8 mouse cellular contexts compared by ENCODE assay signal in genomic region chr16:32419517-32420483, GRCm38 (mm10). TPM values are rescaled to one million over a fixed set of nuclear protein-coding genes. Genes with fewer than 3 reads are reported as not detected.
DNase-seq lines count a peak whose midpoint lies in the region; ATAC-seq and TF ChIP-seq lines count a peak whose summit lies in the region.

Tctex1d2 (plus strand) TSS chr16:32419702.

- DNase-seq in heart, postnatal 10 days: peak; percentile 96 to 98
- peak; percentile 65 for DNase-seq in large intestine, adult 2 months (ENCODE audit: low read depth, low spot score)
- peak; percentile 93 for DNase-seq in liver, postnatal 0 days
- peak; percentile 96 for DNase-seq in testis, postnatal 10 days (ENCODE audit: low spot score)

- H3K36me3 ChIP-seq in ES-Bruce4 (ENCODE audit: control insufficient read depth, insufficient read depth, low read length, poor library complexity, severe bottlenecking): no peaks in the 10 kb centered on the region
- H3K36me3 ChIP-seq in forebrain, embryonic 13.5 days (ENCODE audit: poor library complexity, severe bottlenecking): no peaks in the 10 kb centered on the region
- no peaks in the 10 kb centered on the region for H3K36me3 ChIP-seq in liver, postnatal 0 days (replicated peaks; ENCODE audit: insufficient read depth, low read length)
- H3K36me3 ChIP-seq in neural tube, embryonic 14.5 days (ENCODE audit: control insufficient read depth, insufficient read depth, low read length): no peaks in the 10 kb centered on the region

- peak within 1 kb of the TSS; percentile 68 for H3K4me2 ChIP-seq in forebrain, embryonic 13.5 days
- H3K4me2 ChIP-seq in liver, postnatal 0 days (ENCODE audit: low read depth, low read length): peak within 1 kb of the TSS; percentile 93
- H3K4me2 ChIP-seq in neural tube, embryonic 14.5 days (ENCODE audit: low read depth, low read length): peak within 1 kb of the TSS; percentile 59

- no peak; the same call in 1 of the 2 replicates for TF ChIP-seq EP300 in ES-Bruce4 (IDR thresholded peaks at IDR 0.05; ENCODE audit: insufficient read depth, low read depth, low read length)
- no peak for TF ChIP-seq EP300 in liver, postnatal 0 days (IDR thresholded peaks at IDR 0.05; ENCODE audit: low read depth)

- peak; percentile 73 for TF ChIP-seq POLR2A in ES-Bruce4 (IDR thresholded peaks at IDR 0.05; ENCODE audit: insufficient read depth, low read length)

- H3K9me3 ChIP-seq in ES-Bruce4 (replicated peaks; ENCODE audit: control insufficient read depth, insufficient read depth, low read length, poor library complexity, severe bottlenecking): no peaks in the 10 kb centered on the region
- H3K9me3 ChIP-seq in forebrain, embryonic 13.5 days (replicated peaks): no peaks in the 10 kb centered on the region
- H3K9me3 ChIP-seq in liver, postnatal 0 days (ENCODE audit: low read length): no peaks in the 10 kb centered on the region
- no peaks in the 10 kb centered on the region for H3K9me3 ChIP-seq in neural tube, embryonic 14.5 days (ENCODE audit: control insufficient read depth, low read length)

- peak; percentile 96 for ATAC-seq in cerebellum, adult (ENCODE audit: insufficient number of reproducible peaks, low FRiP score, low TSS enrichment)
- peak; percentile 98 for ATAC-seq in forebrain, embryonic 13.5 days
- ATAC-seq in liver, postnatal 0 days: peak; percentile 95
- peak; percentile 94 for ATAC-seq in neural tube, embryonic 14.5 days (ENCODE audit: low read depth)

- H3K9ac ChIP-seq in ES-Bruce4 (ENCODE audit: low read depth, poor library complexity, severe bottlenecking): peak within 1 kb of the TSS; percentile 69
- H3K9ac ChIP-seq in forebrain, embryonic 13.5 days: peak within 1 kb of the TSS; percentile 81
- H3K9ac ChIP-seq in liver, postnatal 0 days (replicated peaks): peak within 1 kb of the TSS; percentile 58
- H3K9ac ChIP-seq in neural tube, embryonic 14.5 days (replicated peaks; ENCODE audit: low read depth, low read length): peak within 1 kb of the TSS; percentile 50

- H3K4me1 ChIP-seq in ES-Bruce4 (ENCODE audit: control insufficient read depth, insufficient read depth, low read length): no peaks in the 10 kb centered on the region
- peaks cover 12% of the 10 kb centered on the region for H3K4me1 ChIP-seq in forebrain, embryonic 13.5 days
- peaks cover 12% of the 10 kb centered on the region for H3K4me1 ChIP-seq in liver, postnatal 0 days (ENCODE audit: insufficient read depth)
- 0 out of 2 replicates have a peak, but pooled peaks cover 5% of the 10 kb centered on the region for H3K4me1 ChIP-seq in neural tube, embryonic 14.5 days (ENCODE audit: control insufficient read depth, insufficient read depth, low read length)

- peak within 1 kb of the TSS; percentile 59 for H3K27ac ChIP-seq in ES-Bruce4 (ENCODE audit: insufficient read depth, low read length)
- H3K27ac ChIP-seq in forebrain, embryonic 13.5 days: peak within 1 kb of the TSS; percentile 89
- H3K27ac ChIP-seq in liver, postnatal 0 days (ENCODE audit: low read depth): peak within 1 kb of the TSS; percentile 73
- H3K27ac ChIP-seq in neural tube, embryonic 14.5 days (ENCODE audit: low read depth, low read length): peak within 1 kb of the TSS; percentile 81

- no peaks in the 10 kb centered on the region for H3K27me3 ChIP-seq in ES-Bruce4 (ENCODE audit: control insufficient read depth, insufficient read depth, low read length, poor library complexity, severe bottlenecking)
- no peaks in the 10 kb centered on the region for H3K27me3 ChIP-seq in forebrain, embryonic 13.5 days
- no peaks in the 10 kb centered on the region for H3K27me3 ChIP-seq in liver, postnatal 0 days (ENCODE audit: insufficient read depth, low read length)
- no peaks in the 10 kb centered on the region for H3K27me3 ChIP-seq in neural tube, embryonic 14.5 days (ENCODE audit: control insufficient read depth, insufficient read depth, low read length)

- WGBS in forebrain, embryonic 13.5 days: 1% methylated on average over 45 of the region's 45 CpGs
- WGBS in large intestine, adult 2 months: 1% methylated on average over 45 of the region's 45 CpGs
- 4% methylated on average over 45 of the region's 45 CpGs for WGBS in liver, postnatal 0 days (ENCODE audit: insufficient replicate concordance)
- 1% methylated on average over 45 of the region's 45 CpGs for WGBS in neural tube, embryonic 14.5 days

- peak within 1 kb of the TSS; percentile 95 for H3K4me3 ChIP-seq in ES-Bruce4 (ENCODE audit: low read depth, low read length)
- H3K4me3 ChIP-seq in forebrain, embryonic 13.5 days: peak within 1 kb of the TSS; percentile 69
- peak within 1 kb of the TSS; percentile 65 for H3K4me3 ChIP-seq in liver, postnatal 0 days (ENCODE audit: low read depth, low read length)
- peak within 1 kb of the TSS; percentile 52 for H3K4me3 ChIP-seq in neural tube, embryonic 14.5 days (ENCODE audit: low read depth, low read length)

- intact Hi-C loops in heart, postnatal 10 days (cut with DNase I): no loop called here

- TF ChIP-seq CTCF in ES-Bruce4 (IDR thresholded peaks at IDR 0.05; ENCODE audit: low read depth, low read length): no peak
- no peak for TF ChIP-seq CTCF in liver, postnatal 0 days (IDR thresholded peaks at IDR 0.05; ENCODE audit: low read depth)

RNA-seq across cellular contexts. Expression of gene Tctex1d2, which starts in this region (rescaled TPM):
- polyA plus RNA-seq in ES-Bruce4 (2011; ENCODE audit: insufficient read depth, insufficient read length, low read depth, missing spikeins): 36.6 and 37.9 TPM in 2 replicates
- 34.5 and 37.5 TPM in 2 replicates for polyA plus RNA-seq in forebrain, embryonic 13.5 days (2015; fragmentation: Nextera tagmentation; extraction: Ambion mirVana)
- 1 to 10 TPM; 5.5 to 5.6 TPM for total RNA-seq in heart, postnatal 10 days (2021)
- 2.4 and 3.2 TPM in 2 replicates for polyA plus RNA-seq in large intestine, adult 2 months (2012; rRNA removed)
- 6.6 and 6.9 TPM in 2 replicates for polyA plus RNA-seq in liver, postnatal 0 days (2015; fragmentation: Nextera tagmentation; extraction: Ambion mirVana)
- 35.1 and 41.2 TPM in 2 replicates for polyA plus RNA-seq in neural tube, embryonic 14.5 days (2014; fragmentation: Nextera tagmentation; extraction: Ambion mirVana)

Comparison
In these comparisons a context has a peak if more than half of its experiments do, and no peak if none do; other contexts are left out.
1. Peak in every context shown above with its lines: DNase-seq, ATAC-seq, H3K4me3 ChIP-seq and H3K27ac ChIP-seq.